Mouse (Mus musculus) kidney, embryonic 15.5 days (tissue): Measurements from ENCODE around the gene Arhgap45. TPM values are rescaled to one million over a fixed set of nuclear protein-coding genes. Genes with fewer than 3 reads are reported as not detected.
A peak's percentile ranks its signal among the peaks of the same experiment; 100 is the strongest.

Source experiments
- ATAC-seq: fragments of 200-750 bp; cut with Nextera tagmentation; replicated peaks from 2 replicates; pipeline ENCODE4 v1.8.0; 2017; ENCODE audit warnings: moderate TSS enrichment; ENCODE audit not compliant: low FRiP score
- H3K27ac ChIP-seq: fragments of 300-500 bp; sonication (generic); 2 replicates; pipeline ENCODE4 v1.5.1; 2015; ENCODE audit warnings: mild to moderate bottlenecking, inconsistent platforms
- H3K27me3 ChIP-seq: fragments of 300-500 bp; sonication (generic); 2 replicates; pipeline ENCODE4 v1.6.1; 2015; ENCODE audit warnings: inconsistent platforms
- H3K36me3 ChIP-seq: fragments of 300-500 bp; sonication (generic); 2 replicates; pipeline ENCODE4 v1.6.1; 2015; ENCODE audit warnings: inconsistent platforms
- H3K4me1 ChIP-seq: fragments of 300-500 bp; sonication (generic); 2 replicates; pipeline ENCODE4 v1.6.1; 2015; ENCODE audit warnings: inconsistent platforms
- H3K4me2 ChIP-seq: fragments of 300-500 bp; sonication (generic); 2 replicates; pipeline ENCODE4 v1.6.1; 2015; ENCODE audit warnings: moderate library complexity, mild to moderate bottlenecking, inconsistent platforms
- H3K4me3 ChIP-seq: fragments of 300-500 bp; sonication (generic); replicated peaks from 2 replicates; pipeline ENCODE4 v1.5.1; 2015; ENCODE audit warnings: mild to moderate bottlenecking, inconsistent platforms
- H3K9ac ChIP-seq: fragments of 300-500 bp; sonication (generic); 2 replicates; pipeline ENCODE4 v1.6.1; 2015; ENCODE audit warnings: mild to moderate bottlenecking, inconsistent platforms
- H3K9me3 ChIP-seq: fragments of 300-500 bp; sonication (generic); replicated peaks from 2 replicates; pipeline ENCODE4 v1.6.1; 2016; ENCODE audit warnings: inconsistent platforms
- WGBS: fragments of 180-500 bp; shearing (Covaris S2); methylation state at CpG from one replicate; pipeline ENCODE4 v1.1.7; 2015; ENCODE audit warnings: mixed read lengths; 5-methylcytosine and 5-hydroxymethylcytosine counted together
- polyA plus RNA-seq: library from polyadenylated mRNA; unstranded; fragments of >200 nt; fragmentation: Nextera tagmentation; extraction: Ambion mirVana; gene quantifications from 2 replicates; pipeline ENCODE4 v1.2.1, GENCODE M21; 2015

Gene Arhgap45
- polyA plus RNA-seq, 1 experiment from 2014 or later = 10.0 TPM

DNA sequence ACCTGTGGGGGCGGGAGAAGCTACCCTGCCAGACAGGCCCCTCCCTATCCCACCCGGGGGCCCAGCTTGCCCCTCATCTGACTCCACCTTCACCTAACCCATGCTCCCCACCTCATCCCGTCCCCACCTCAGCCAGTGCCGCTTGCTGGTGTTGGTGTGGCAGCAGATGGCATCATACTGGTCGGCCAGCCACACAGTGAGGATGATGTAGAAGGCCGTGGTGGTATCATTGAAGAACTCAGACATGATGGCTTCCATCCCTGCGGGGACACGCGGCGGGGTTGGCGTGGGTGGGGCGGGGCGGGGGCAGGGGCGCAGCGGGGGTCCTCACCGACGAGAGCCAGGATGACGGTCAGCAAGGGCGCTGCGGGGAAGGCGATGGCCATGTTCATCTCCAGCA lies 38.4 kb upstream of the Arhgap45 start:
- no peak for ATAC-seq
- H3K36me3 ChIP-seq = peaks cover 73% of the 10 kb centered on the region

DNA sequence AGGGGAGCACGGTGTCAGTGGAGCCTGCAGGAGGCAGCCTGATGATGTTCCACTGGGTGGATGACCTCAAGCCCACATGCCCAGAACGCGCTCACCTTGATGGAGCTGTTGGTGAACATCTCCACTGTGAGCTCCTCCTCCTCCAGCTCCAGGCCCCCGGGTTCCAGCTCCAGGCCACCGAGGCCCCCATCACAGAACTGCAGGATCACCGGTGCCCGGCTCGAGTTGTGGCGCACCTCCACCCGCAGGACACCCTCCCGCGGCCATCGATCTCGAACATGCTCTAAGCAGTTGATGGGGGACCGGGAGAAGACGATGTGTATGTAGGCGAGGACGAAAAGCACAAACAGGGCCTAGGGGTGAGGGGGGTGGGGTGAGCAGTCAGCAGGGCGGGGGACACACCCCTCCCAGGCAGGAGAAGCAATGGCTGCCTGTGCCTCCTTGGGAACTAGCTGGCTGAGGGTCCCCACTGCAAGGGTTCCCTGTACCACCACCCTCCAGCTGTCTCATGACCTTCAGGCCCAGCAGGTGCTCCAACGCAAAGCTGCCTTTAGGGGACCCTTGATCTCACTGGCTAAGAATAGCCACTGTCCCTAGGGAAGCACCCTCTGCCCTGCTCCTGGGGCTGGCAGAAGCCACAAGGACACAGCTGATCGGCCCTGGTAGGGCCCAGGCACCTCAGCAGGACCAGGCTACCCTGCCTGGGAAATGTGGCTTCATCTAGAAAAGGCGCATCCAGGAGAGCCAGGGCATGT lies 36.9 kb upstream of the Arhgap45 start:
- H3K9ac ChIP-seq = no peak overlapping the region
- no peak overlapping the region for H3K27ac ChIP-seq
- H3K36me3 ChIP-seq = peaks cover 63% of the 10 kb centered on the region
- no peaks in the 10 kb centered on the region for H3K27me3 ChIP-seq
- no peak overlapping the region for H3K4me2 ChIP-seq
- no peak overlapping the region for H3K4me3 ChIP-seq
- H3K4me1 ChIP-seq = peaks cover 30% of the 10 kb centered on the region
- no peak for ATAC-seq
- WGBS = 93% methylated on average over 22 of the region's 22 CpGs
- H3K9me3 ChIP-seq = no peaks in the 10 kb centered on the region

More for the DNA sequence above, 38.4 kb upstream of the Arhgap45 start:
- no peak overlapping the region for H3K4me3 ChIP-seq
- no peaks in the 10 kb centered on the region for H3K9me3 ChIP-seq
- no peak overlapping the region for H3K4me2 ChIP-seq
- H3K9ac ChIP-seq = no peak overlapping the region
- no peaks in the 10 kb centered on the region for H3K27me3 ChIP-seq
- peaks cover 26% of the 10 kb centered on the region for H3K4me1 ChIP-seq
- WGBS = 95% methylated on average over 21 of the region's 21 CpGs
- H3K27ac ChIP-seq = no peak overlapping the region

DNA sequence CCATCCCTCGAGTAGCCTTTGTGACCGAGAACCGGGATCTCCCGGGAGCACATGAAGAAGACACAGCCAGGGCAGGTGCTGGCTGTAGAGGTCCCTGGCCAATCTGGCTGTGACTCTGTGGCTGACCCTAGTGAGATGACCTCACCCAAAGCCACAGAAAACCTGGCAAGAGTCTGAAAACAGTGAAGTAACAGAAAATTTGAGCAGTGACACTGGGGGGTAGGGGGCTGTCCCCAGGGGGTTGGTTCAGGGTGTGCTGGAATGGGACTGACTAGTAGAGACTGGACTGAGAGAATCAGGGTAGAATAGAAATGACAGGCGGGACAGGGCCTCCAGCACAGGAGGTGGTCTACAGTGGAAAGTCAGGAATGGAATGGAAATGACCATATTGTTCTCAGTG lies 33.2 kb upstream of the Arhgap45 start:
- WGBS = 72% methylated on average over 5 of the region's 5 CpGs
- H3K4me1 ChIP-seq = peaks cover 55% of the 10 kb centered on the region
- H3K36me3 ChIP-seq = peaks cover 28% of the 10 kb centered on the region
- H3K9ac ChIP-seq = peak overlapping the region; percentile 79
- no peaks in the 10 kb centered on the region for H3K9me3 ChIP-seq
- peak overlapping the region; percentile 72 for H3K4me2 ChIP-seq
- no peaks in the 10 kb centered on the region for H3K27me3 ChIP-seq
- H3K4me3 ChIP-seq = peak overlapping the region; percentile 71
- H3K27ac ChIP-seq = peak overlapping the region; percentile 99
- no peak for ATAC-seq

DNA sequence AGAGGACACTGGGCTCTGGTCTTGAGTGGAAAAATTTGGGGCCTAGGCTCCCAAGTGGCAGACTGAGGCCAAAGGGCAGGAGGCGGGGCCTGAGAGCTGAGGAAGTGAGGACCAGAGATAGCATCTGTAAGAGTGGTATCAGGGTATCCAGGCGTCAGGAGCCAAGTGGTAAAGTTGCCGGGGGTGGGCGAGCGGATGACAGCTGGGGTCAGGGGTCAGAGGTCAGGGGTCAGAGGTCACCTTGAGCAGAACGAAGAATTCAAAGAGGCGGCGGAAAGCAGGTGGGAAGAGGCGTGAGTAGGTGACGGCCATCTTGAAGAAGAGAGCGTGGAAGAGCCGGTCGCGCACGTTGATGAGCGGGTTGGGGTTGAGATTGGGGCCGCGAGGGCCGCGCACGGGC lies 32.8 kb upstream of the Arhgap45 start:
- peaks cover 60% of the 10 kb centered on the region for H3K4me1 ChIP-seq
- peak overlapping the region; percentile 72 for H3K4me2 ChIP-seq
- peak overlapping the region; percentile 71 for H3K4me3 ChIP-seq
- peak overlapping the region; percentile 99 for H3K27ac ChIP-seq
- WGBS = under 1% methylated on average over 17 of the region's 21 CpGs
- peak overlapping the region; percentile 79 for H3K9ac ChIP-seq
- peaks cover 4% of the 10 kb centered on the region; the same call in 1 of the 2 replicates for H3K27me3 ChIP-seq
- no peaks in the 10 kb centered on the region for H3K9me3 ChIP-seq
- peaks cover 23% of the 10 kb centered on the region for H3K36me3 ChIP-seq
- no peak for ATAC-seq

DNA sequence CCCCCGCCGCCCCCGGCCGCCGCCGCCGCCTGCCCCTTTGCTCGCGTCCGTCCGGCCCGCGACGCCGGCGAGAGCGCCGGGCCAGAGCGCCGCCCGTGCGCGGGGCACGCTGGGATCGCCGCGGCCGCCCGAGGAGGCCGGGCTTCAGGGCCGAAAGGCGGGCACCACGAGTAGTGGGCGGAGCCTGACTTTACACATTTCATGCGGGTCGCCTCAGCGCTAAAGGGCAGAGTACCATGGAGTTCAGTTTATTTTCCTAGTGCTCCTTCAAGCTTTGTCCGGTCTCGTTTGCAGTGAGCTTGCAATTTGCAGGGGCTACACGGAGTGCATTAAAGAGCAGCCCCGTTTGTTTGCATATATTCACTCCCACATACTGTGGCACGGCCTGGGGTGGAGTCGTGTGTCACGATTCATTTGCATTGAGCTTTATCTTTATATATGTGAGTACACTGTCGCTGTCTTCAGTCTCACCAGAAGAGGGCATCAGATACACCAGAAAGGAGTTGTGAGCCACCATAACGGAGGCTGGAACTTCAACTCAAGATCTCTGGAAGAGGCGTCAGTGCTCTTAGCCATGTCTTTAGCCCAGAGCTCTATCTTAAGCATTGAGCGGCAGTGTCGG lies 32.1 kb upstream of the Arhgap45 start, which contains the start of gene Tmem259:
Gene Tmem259 (minus strand): TSS at position 136 of the 622 bp plus-strand sequence.
- peak within 1 kb of the TSS; percentile 71 for H3K4me3 ChIP-seq
- peak; percentile 79 for ATAC-seq
- H3K27ac ChIP-seq = peak within 1 kb of the TSS; percentile 99
- no peaks in the 10 kb centered on the region for H3K9me3 ChIP-seq
- peak within 1 kb of the TSS; percentile 79 for H3K9ac ChIP-seq
- H3K27me3 ChIP-seq = peaks cover 6% of the 10 kb centered on the region; the same call in 1 of the 2 replicates
- WGBS = under 1% methylated on average over 49 of the region's 49 CpGs
- peak within 1 kb of the TSS; percentile 72 for H3K4me2 ChIP-seq
- H3K36me3 ChIP-seq = peaks cover 17% of the 10 kb centered on the region
- H3K4me1 ChIP-seq = peaks cover 66% of the 10 kb centered on the region

DNA sequence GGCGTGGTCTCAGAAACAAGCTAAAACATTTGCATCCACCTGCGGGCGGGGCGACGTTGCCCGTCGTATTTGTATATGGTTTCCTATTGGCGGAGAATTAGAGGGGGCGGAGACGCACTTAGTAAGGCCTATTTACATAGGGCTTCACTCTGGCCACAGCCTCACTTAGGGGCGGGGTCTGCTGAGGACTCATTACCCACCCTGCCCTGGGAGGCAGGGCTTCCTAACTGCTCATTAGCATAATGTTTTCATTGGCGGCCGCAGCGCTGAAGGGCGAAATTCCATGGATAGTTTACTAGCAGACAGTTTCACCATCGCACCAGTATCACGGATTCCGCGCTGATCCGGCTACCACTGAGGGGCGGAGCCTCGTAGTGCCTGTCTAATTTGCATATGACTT lies 31.6 kb upstream of the Arhgap45 start:
- Histone ChIP-seq H3K4me1 (peaks cover 68% of the 10 kb centered on the region), H3K27me3 (peaks cover 6% of the 10 kb centered on the region; the same call in 1 of the 2 replicates), H3K27ac (peak overlapping the region; percentile 99), H3K9me3 (no peaks in the 10 kb centered on the region), H3K4me3 (peak overlapping the region; percentile 71), H3K4me2 (peak overlapping the region; percentile 72), H3K9ac (peak overlapping the region; percentile 79), H3K36me3 (peaks cover 12% of the 10 kb centered on the region; the same call in 1 of the 2 replicates)
- WGBS = 0% methylated on average over 22 of the region's 22 CpGs
- ATAC-seq = peak; percentile 94

DNA sequence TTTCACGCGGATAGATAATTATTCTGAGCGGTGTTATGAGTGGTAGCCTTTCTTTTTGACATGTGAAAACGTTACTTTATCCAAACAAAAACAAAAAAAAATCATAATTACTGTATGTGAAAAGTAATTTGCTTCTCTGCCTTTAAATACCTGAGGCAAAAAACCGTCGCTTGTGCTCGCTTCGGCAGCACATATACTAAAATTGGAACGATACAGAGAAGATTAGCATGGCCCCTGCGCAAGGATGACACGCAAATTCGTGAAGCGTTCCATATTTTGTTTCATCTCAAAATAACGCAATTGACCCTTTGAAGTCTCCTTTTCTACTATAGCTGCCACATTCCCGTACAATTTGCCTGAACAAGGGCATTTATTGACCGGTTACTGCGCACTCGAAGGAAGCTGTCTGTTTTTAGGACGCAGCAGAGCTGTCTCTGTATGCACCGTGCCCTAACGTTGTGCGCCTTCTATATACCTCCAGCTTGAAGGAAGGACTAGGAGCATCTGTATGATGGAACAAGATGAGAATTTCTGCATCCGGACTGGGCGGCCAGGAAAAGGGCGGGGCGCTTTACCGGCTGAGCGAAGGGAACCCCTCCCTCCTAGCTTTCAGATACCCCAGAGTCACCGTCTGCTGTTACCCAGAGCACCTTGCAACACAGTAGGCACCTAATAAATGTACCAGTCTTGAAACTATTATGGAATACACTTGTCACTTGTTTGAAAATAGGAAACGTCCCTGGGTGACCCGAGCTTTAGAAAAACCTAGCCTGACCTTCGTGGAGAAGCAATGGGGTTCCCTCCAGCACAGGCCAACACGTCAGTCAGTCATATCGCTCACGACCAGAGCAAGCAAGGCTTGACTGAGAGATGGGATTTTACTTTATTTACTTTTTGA lies 30.9 kb upstream of the Arhgap45 start:
- Histone ChIP-seq H3K27ac (peak overlapping the region; percentile 99), H3K4me2 (peak overlapping the region; percentile 72), H3K36me3 (peaks cover 5% of the 10 kb centered on the region; the same call in 1 of the 2 replicates), H3K9me3 (no peaks in the 10 kb centered on the region), H3K4me3 (peak overlapping the region; percentile 71), H3K4me1 (peaks cover 71% of the 10 kb centered on the region), H3K9ac (peak overlapping the region; percentile 79), H3K27me3 (peaks cover 6% of the 10 kb centered on the region; the same call in 1 of the 2 replicates)
- ATAC-seq = no peak
- 5% methylated on average over 35 of the region's 35 CpGs for WGBS

DNA sequence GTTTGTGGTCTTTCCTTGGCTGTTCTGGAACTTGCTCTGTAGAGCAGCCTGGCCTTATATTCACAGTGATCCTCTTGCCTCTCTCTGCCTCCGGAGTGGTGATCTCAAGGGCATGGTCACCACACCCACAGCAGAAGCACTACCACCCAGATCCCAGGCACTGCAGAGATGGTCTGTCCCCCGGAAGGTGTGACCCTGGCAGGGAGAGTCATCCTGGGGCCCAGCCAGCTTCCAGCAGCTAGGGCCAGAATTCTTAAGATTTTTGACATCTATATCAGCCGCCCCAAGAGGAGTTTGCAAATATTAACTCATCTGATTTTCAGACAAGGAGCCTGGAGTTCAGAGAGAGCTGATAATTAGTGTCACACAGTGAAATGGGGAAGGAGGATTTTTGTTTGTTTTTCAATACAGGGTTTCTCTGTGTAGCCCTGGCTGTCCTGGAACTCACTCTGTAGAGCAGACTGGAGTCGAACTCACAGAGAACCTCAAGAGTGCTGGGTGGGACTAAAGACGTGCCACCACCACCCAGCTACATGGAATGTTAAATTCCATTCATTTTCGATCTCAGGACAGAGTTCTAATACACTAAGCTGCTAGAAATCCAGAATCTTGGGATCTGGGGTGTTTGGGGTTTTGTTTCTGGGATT lies 30.1 kb upstream of the Arhgap45 start:
- no peak overlapping the region; the same call in 1 of the 2 replicates for H3K9ac ChIP-seq
- peak overlapping the region; percentile 79 for H3K4me2 ChIP-seq
- peaks cover 2% of the 10 kb centered on the region; the same call in 1 of the 2 replicates for H3K9me3 ChIP-seq
- WGBS = 34% methylated on average over 6 of the region's 6 CpGs
- peaks cover 76% of the 10 kb centered on the region for H3K4me1 ChIP-seq
- peak overlapping the region; percentile 99 for H3K27ac ChIP-seq
- no peak for ATAC-seq
- H3K4me3 ChIP-seq = peak overlapping the region; percentile 71
- H3K36me3 ChIP-seq = peaks cover 11% of the 10 kb centered on the region
- H3K27me3 ChIP-seq = peaks cover 6% of the 10 kb centered on the region; the same call in 1 of the 2 replicates

DNA sequence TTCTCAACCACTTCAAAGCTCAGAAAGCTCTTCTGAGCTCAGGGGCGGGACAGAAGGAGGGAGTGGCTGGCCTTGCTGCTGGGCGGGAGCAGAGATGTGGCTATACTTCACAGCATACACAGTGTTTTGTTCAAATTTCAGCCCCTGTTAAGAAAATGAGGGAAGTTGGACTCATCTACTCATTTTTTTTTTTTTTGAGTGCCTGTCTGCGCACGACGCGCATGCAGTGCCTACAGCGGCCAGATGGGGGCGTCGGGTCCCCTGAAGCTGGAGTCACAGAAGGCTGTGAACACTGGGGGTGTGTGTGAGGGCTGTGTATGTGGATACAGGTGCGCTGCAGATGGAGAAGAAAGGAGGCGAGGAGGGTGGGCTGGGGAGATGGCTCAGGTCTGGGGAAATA lies 29.5 kb upstream of the Arhgap45 start:
- Histone ChIP-seq H3K36me3 (peaks cover 13% of the 10 kb centered on the region), H3K9ac (no peak overlapping the region; the same call in 1 of the 2 replicates), H3K4me2 (peak overlapping the region; percentile 79), H3K27ac (peak overlapping the region; percentile 99), H3K27me3 (peaks cover 6% of the 10 kb centered on the region; the same call in 1 of the 2 replicates), H3K4me3 (peak overlapping the region; percentile 71), H3K9me3 (peaks cover 7% of the 10 kb centered on the region; the same call in 1 of the 2 replicates), H3K4me1 (peaks cover 71% of the 10 kb centered on the region)
- ATAC-seq = no peak
- 4% methylated on average over 11 of the region's 11 CpGs for WGBS

DNA sequence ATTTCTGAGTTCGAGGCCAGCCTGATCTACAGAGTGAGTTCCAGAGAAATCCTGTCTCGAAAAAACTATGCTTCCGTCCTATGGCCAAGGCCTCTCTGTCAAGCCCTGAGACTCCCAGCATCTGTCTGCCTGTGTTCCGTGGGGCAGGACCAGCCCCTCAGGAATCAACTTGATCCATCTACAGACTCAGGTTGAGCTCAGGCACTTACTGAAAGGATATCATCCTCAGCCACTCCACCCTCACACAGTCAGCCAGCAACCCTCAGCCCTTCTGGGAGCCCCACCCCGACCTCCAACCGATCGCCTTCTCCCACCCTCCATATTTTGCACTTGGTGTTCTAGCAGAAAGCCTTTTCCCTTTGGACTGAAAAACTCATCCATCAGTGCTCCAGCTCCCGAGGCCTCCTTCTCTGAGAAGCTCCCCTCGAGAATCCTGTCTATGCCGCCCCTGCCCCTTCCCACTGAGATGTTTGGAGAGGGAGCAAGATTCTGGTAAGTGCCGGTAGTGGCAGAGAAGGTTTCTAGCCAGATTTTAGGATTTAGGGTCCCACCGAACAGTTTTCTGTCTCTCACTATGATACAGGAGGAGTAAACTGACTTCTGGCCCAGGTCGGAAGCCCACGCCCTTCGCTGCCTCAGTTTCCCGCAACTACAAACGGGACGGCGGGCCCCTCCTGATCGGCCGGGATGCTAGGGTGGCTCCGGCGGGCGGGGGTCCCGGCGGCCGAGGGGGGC lies 28.5 kb upstream of the Arhgap45 start:
- peaks cover 23% of the 10 kb centered on the region for H3K36me3 ChIP-seq
- H3K4me2 ChIP-seq = peak overlapping the region; percentile 79
- peaks cover 6% of the 10 kb centered on the region; the same call in 1 of the 2 replicates for H3K27me3 ChIP-seq
- peaks cover 63% of the 10 kb centered on the region for H3K4me1 ChIP-seq
- H3K27ac ChIP-seq = peak overlapping the region; percentile 99
- WGBS = 12% methylated on average over 27 of the region's 27 CpGs
- H3K9ac ChIP-seq = peak overlapping the region; percentile 79
- no peak for ATAC-seq
- peak overlapping the region; percentile 71 for H3K4me3 ChIP-seq
- H3K9me3 ChIP-seq = peaks cover 7% of the 10 kb centered on the region; the same call in 1 of the 2 replicates
